Mouse (Mus musculus): ENCODE measurements around the gene Tmem131l.

Gene Tmem131l

DNA sequence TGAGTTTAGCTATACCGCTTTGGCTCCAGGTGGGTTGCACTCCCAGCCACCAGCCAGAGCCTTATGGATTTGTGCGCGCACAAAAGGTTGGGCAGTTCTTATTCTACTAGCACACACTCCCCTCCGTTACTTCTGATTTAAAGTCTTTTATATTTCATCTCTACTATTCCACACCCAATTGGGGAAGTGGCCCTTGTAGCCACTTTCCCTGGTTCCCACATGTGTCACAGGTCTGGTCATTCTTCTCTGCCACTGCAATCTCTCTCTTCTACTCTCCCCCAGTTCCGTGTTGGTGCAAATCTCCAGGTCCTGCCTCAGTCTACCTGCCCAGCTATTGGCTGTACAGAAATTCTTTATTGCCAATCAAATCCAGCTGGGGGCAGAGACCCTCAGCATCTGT, 184.3 kb downstream of the Tmem131l start:
- DNase-seq: no peak

DNA sequence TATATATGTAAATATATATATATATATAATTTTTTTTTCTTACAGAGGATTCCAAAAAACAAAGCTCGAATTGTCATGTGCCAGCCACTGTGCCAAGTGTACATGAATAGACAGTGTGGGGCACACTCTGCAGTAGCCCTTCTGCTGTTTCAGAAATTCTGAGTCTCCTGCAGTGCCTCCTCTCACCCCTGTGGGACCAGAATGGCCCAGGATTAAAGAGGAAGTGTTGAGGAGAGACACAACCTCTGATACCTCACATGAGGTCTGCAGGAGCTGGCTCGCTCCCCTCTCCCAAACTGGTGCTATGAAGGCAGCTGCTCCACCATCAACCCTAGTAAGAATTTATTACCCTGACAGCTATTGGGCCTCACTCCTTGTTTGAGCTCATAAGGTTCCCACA, 190.6 kb downstream of the Tmem131l start:
- DNase-seq: no peak
